ENCODE assay signal across 9 mouse cellular contexts in the genomic region with DNA sequence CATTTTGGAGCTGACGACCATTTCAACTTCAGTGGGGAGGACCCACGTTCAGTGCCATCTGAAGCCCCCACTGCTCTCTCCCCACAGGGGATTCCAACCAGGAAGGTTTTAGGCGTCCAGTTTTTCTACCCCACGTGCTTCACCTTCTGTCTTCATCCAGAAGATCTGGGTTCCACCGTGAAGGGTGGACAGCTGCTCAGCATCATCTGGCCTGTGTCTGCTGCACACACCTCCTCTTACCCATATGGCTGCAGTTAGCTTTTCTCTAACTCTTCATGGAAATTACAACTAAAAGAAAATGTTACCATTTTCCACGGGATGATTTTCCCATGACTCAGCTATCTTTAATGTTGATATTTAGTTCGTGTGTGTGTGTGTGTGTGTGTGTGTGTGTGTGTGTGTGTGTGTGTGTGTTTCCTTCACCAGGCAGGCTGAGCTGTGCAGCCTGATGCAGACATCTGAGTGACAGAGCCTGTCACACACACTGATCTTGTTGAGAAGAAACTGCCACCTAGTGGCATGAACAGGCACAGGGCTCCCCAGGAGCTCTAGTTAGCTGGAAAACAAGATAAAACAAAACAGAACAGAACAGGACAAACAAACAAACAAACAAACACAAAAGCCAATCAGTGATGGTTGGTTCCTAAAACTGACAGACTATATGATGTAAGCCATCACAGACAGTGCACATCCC.
A peak's percentile ranks its signal among the peaks of the same experiment; 100 is the strongest.
DNase-seq lines count a peak whose midpoint lies in the region; ATAC-seq and TF ChIP-seq lines count a peak whose summit lies in the region.
"Had no signal": no experiment of that assay in that cellular context is flagged by ENCODE, and none has a peak within 500 bp of the region (broad histone marks: within the 10 kb centered on the region; RNA-seq: fewer than 3 reads in every experiment).

No protein-coding gene starts in this region.

- no peak overlapping the region for H3K4me2 ChIP-seq in kidney, embryonic 14.5 days (replicated peaks; ENCODE audit: low read depth, low read length)
- no peak overlapping the region for H3K4me2 ChIP-seq in midbrain, embryonic 12.5 days (replicated peaks)
- H3K4me2 ChIP-seq: embryonic facial prominence, embryonic 15.5 days had no signal

- TF ChIP-seq CTCF in embryonic fibroblast, embryonic 13.5 days (IDR thresholded peaks at IDR 0.05; ENCODE audit: borderline replicate concordance, insufficient read depth, low read length), result peak; percentile 41; the same call in 1 of the 2 replicates

- TF ChIP-seq POLR2A in embryonic fibroblast, embryonic 13.5 days (IDR thresholded peaks at IDR 0.05; ENCODE audit: low read depth, low read length), result no peak

- peak; percentile 39 for DNase-seq in kidney, adult 9 months
- DNase-seq in NIH3T3 (ENCODE audit: low read depth), result peak; percentile 69
- DNase-seq in kidney, postnatal 25 days, result peak; percentile 43 to 52
- DNase-seq in thymus, postnatal 10 days (ENCODE audit: low spot score in 2 of 2), result peak; percentile 61 to 75
- DNase-seq in cerebellum, adult 9-11 months, result no peak

- H3K9me3 ChIP-seq in kidney, embryonic 14.5 days (ENCODE audit: control insufficient read depth, low read length), result no peaks in the 10 kb centered on the region
- H3K9me3 ChIP-seq in midbrain, embryonic 12.5 days, result no peaks in the 10 kb centered on the region
- H3K9me3 ChIP-seq: embryonic facial prominence, embryonic 15.5 days had no signal

- H3K36me3 ChIP-seq in kidney, embryonic 14.5 days (ENCODE audit: control insufficient read depth, insufficient read depth, low read length), result no peaks in the 10 kb centered on the region
- H3K36me3 ChIP-seq in midbrain, embryonic 12.5 days, result no peaks in the 10 kb centered on the region
- H3K36me3 ChIP-seq: embryonic facial prominence, embryonic 15.5 days had no signal

- no peak overlapping the region for H3K9ac ChIP-seq in kidney, embryonic 14.5 days (ENCODE audit: low read depth, low read length)
- H3K9ac ChIP-seq in midbrain, embryonic 12.5 days (replicated peaks), result no peak overlapping the region
- H3K9ac ChIP-seq: embryonic facial prominence, embryonic 15.5 days had no signal

- H3K27me3 ChIP-seq in kidney, embryonic 14.5 days (ENCODE audit: control insufficient read depth, insufficient read depth, low read length), result no peaks in the 10 kb centered on the region
- H3K27me3 ChIP-seq in midbrain, embryonic 12.5 days, result no peaks in the 10 kb centered on the region
- H3K27me3 ChIP-seq: embryonic facial prominence, embryonic 15.5 days had no signal

- no peaks in the 10 kb centered on the region for H3K4me1 ChIP-seq in kidney, embryonic 14.5 days (ENCODE audit: control insufficient read depth, insufficient read depth, low read length)
- H3K4me1 ChIP-seq in embryonic fibroblast, embryonic 13.5 days (ENCODE audit: control insufficient read depth, insufficient read depth, low read length), result no peaks in the 10 kb centered on the region
- no peaks in the 10 kb centered on the region for H3K4me1 ChIP-seq in midbrain, embryonic 12.5 days
- H3K4me1 ChIP-seq: embryonic facial prominence, embryonic 15.5 days had no signal

- no peak overlapping the region for H3K4me3 ChIP-seq in kidney, embryonic 14.5 days (ENCODE audit: low read length)
- H3K4me3 ChIP-seq in embryonic fibroblast, embryonic 13.5 days (ENCODE audit: insufficient read depth, low read length), result no peak overlapping the region
- no peak overlapping the region for H3K4me3 ChIP-seq in midbrain, embryonic 12.5 days
- H3K4me3 ChIP-seq: embryonic facial prominence, embryonic 15.5 days had no signal

- no peak overlapping the region for H3K27ac ChIP-seq in kidney, embryonic 14.5 days (ENCODE audit: low read depth, low read length)
- no peak overlapping the region for H3K27ac ChIP-seq in embryonic fibroblast, embryonic 13.5 days (ENCODE audit: insufficient read depth, low read length)
- H3K27ac ChIP-seq in midbrain, embryonic 12.5 days (replicated peaks), result no peak overlapping the region
- H3K27ac ChIP-seq: embryonic facial prominence, embryonic 15.5 days had no signal

- ATAC-seq in kidney, embryonic 14.5 days (ENCODE audit: low FRiP score, low TSS enrichment), result no peak
- ATAC-seq in midbrain, embryonic 12.5 days (ENCODE audit: low FRiP score, low read depth), result peak; percentile 67

- 61% methylated on average over 7 of the region's 7 CpGs for WGBS in kidney, embryonic 14.5 days
- WGBS in midbrain, embryonic 12.5 days, result 62% methylated on average over 7 of the region's 7 CpGs
